Mouse (Mus musculus) liver, embryonic 14.5 days (tissue): Measurements from ENCODE around the gene Hsp90ab1. TPM values are rescaled to one million over a fixed set of nuclear protein-coding genes. Genes with fewer than 3 reads are reported as not detected.

Experiments
- ATAC-seq: fragments of 200-750 bp; cut with Nextera tagmentation; 2 replicates; pipeline ENCODE4 v1.8.0; 2017; ENCODE audit warnings: moderate number of reproducible peaks, mild to moderate bottlenecking, moderate library complexity; ENCODE audit not compliant: insufficient read depth
- DNase-seq, 3 experiments: peaks; one replicate each; pipeline ENCODE4 v3.0.0-alpha.2; 2012 to 2013; ENCODE audit warnings: low read depth in 3 of 3, low spot score in 3 of 3
- H3K27ac ChIP-seq: fragments of 300-500 bp; sonication (generic); 2 replicates; pipeline ENCODE4 v1.5.1; 2014; ENCODE audit warnings: moderate library complexity, mild to moderate bottlenecking, control low read depth, inconsistent platforms
- H3K27me3 ChIP-seq: fragments of 300-500 bp; sonication (generic); 2 replicates; pipeline ENCODE4 v1.6.1; 2014; ENCODE audit warnings: mild to moderate bottlenecking, low read length, moderate library complexity; ENCODE audit not compliant: control insufficient read depth, insufficient read depth
- H3K36me3 ChIP-seq: fragments of 300-500 bp; sonication (generic); replicated peaks from 2 replicates; pipeline ENCODE4 v1.6.1; 2014; ENCODE audit warnings: low read depth; ENCODE audit not compliant: control insufficient read depth, insufficient read depth
- H3K4me1 ChIP-seq, 2 experiments: fragments of 200-500 bp in 1 of 2; fragments of 300-500 bp in 1 of 2; sonication (generic) in 1 of 2; replicated peaks; 2 replicates each; pipeline ENCODE4 v1.6.1; 2012 to 2014; ENCODE audit warnings: antibody characterized with exemption in 1 of 2, inconsistent platforms in 1 of 2, low read length in 1 of 2; ENCODE audit not compliant: control insufficient read depth in 2 of 2, insufficient read depth in 2 of 2
- H3K4me2 ChIP-seq: fragments of 300-500 bp; sonication (generic); 2 replicates; pipeline ENCODE4 v1.6.1; 2014; ENCODE audit warnings: low read depth, mild to moderate bottlenecking, control low read depth, moderate library complexity
- H3K4me3 ChIP-seq, 2 experiments: fragments of 200-500 bp in 1 of 2; fragments of 300-500 bp in 1 of 2; sonication (generic) in 1 of 2; 2 replicates each; pipeline ENCODE4 v1.5.1; 2012 to 2014; ENCODE audit warnings: low read depth in 2 of 2, low read length in 2 of 2, mild to moderate bottlenecking in 2 of 2, control low read depth in 1 of 2, inconsistent platforms in 1 of 2, moderate library complexity in 1 of 2; ENCODE audit not compliant: insufficient read depth in 1 of 2
- H3K9ac ChIP-seq: fragments of 300-500 bp; sonication (generic); replicated peaks from 2 replicates; pipeline ENCODE4 v1.6.1; 2014; ENCODE audit warnings: mild to moderate bottlenecking, control low read depth, moderate library complexity
- H3K9me3 ChIP-seq: fragments of 300-500 bp; sonication (generic); 2 replicates; pipeline ENCODE4 v1.6.1; 2016; ENCODE audit warnings: low read length, mixed read lengths; ENCODE audit not compliant: control insufficient read depth
- CTCF ChIP-seq: IDR thresholded peaks from 2 replicates; pipeline ENCODE4 v1.5.1; 2016; ENCODE audit warnings: antibody characterized with exemption, low read depth, control low read depth
- EP300 ChIP-seq: IDR thresholded peaks from 2 replicates; pipeline ENCODE4 v1.6.1; 2016; ENCODE audit warnings: antibody characterized with exemption, low read depth
- WGBS: fragments of 180-500 bp; shearing (Covaris S2); extraction: QIAGEN DNeasy Blood & Tissue Kit; methylation state at CpG from one replicate; pipeline ENCODE4 v1.1.7; 2014; ENCODE audit not compliant: insufficient replicate concordance; 5-methylcytosine and 5-hydroxymethylcytosine counted together
- polyA plus RNA-seq, 2 experiments: library from polyadenylated mRNA; depleted of rRNA in 1 of 2; stranded (reverse) in 1 of 2; unstranded in 1 of 2; fragments of >200 nt; fragmentation: Nextera tagmentation in 1 of 2; extraction: Ambion mirVana in 1 of 2; gene quantifications; 2 replicates each; pipeline versions ENCODE4 v1.2.1 to v1.2.3; 2012 to 2014

The Hsp90ab1 gene
- polyA plus RNA-seq, 2 experiments = 369 to 531 TPM

GRCm38 (mm10) chr17:45573780-45574123 lies 681 bp upstream of the Hsp90ab1 start:
- Histone ChIP-seq H3K27ac (peak overlapping the region; percentile 85), H3K4me1 (peaks cover 4 to 8% of the 10 kb centered on the region in 2 experiments), H3K4me3 (peak overlapping the region; percentile 80 to 100), H3K9ac (peak overlapping the region; percentile 97), H3K36me3 (peaks cover 32% of the 10 kb centered on the region), H3K4me2 (peak overlapping the region; percentile 100), H3K9me3 (no peaks in the 10 kb centered on the region), H3K27me3 (no peaks in the 10 kb centered on the region)
- ATAC-seq (peak; percentile 74), DNase-seq (peak; percentile 80 to 84 (median 82))
- WGBS = under 1% methylated on average over 18 of the region's 18 CpGs
- TF ChIP-seq EP300 (no peak; the same call in 1 of the 2 replicates), CTCF (0 out of 2 replicates have a peak, but pooled peaks have one; percentile 22)

- DNase-seq (peak in 1 of 3 experiments; percentile 62), ATAC-seq (peak; percentile 56)
- Histone ChIP-seq H3K27me3 (no peaks in the 10 kb centered on the region), H3K4me1 (peaks cover 4 to 8% of the 10 kb centered on the region in 2 experiments), H3K4me2 (peak overlapping the region; percentile 100), H3K27ac (peak overlapping the region; percentile 92), H3K9me3 (no peaks in the 10 kb centered on the region), H3K4me3 (peak overlapping the region; percentile 80 to 100), H3K36me3 (peaks cover 46% of the 10 kb centered on the region), H3K9ac (peak overlapping the region; percentile 97)
- TF ChIP-seq CTCF (no peak), EP300 (no peak)
- WGBS = under 1% methylated on average over 56 of the region's 57 CpGs
Observed at GRCm38 (mm10) chr17:45572103-45573086, 676 bp downstream of the Hsp90ab1 start.

GRCm38 (mm10) chr17:45569999-45570398 lies 3.1 kb downstream of the Hsp90ab1 start:
- no peak for DNase-seq
- H3K36me3 ChIP-seq = peaks cover 50% of the 10 kb centered on the region
- ATAC-seq = no peak
- H3K9ac ChIP-seq = no peak overlapping the region
- no peaks in the 10 kb centered on the region for H3K9me3 ChIP-seq
- no peak for TF ChIP-seq EP300
- no peak for TF ChIP-seq CTCF
- H3K27me3 ChIP-seq = no peaks in the 10 kb centered on the region
- H3K27ac ChIP-seq = no peak overlapping the region
- no peak overlapping the region for H3K4me2 ChIP-seq
- 78% methylated on average over 4 of the region's 4 CpGs for WGBS
- H3K4me1 ChIP-seq = peaks cover 6 to 7% of the 10 kb centered on the region in 2 experiments
- no peak overlapping the region for H3K4me3 ChIP-seq

- no peak overlapping the region for H3K4me3 ChIP-seq
Observed at GRCm38 (mm10) chr17:45568990-45569389, 4.1 kb downstream of the Hsp90ab1 start.

GRCm38 (mm10) chr17:45567162-45567601 lies 5.9 kb downstream of the Hsp90ab1 start:
- no peak for DNase-seq
- Histone ChIP-seq H3K4me1 (peaks cover 3 to 4% of the 10 kb centered on the region in 2 experiments; a peak in 3 of 4 replicates), H3K27ac (no peak overlapping the region), H3K9ac (no peak overlapping the region), H3K9me3 (no peaks in the 10 kb centered on the region), H3K4me3 (no peak overlapping the region), H3K27me3 (no peaks in the 10 kb centered on the region), H3K36me3 (peaks cover 50% of the 10 kb centered on the region), H3K4me2 (no peak overlapping the region)
- ATAC-seq = peak; percentile 17; the same call in 1 of the 2 replicates
- TF ChIP-seq EP300 (no peak), CTCF (no peak)
- WGBS = 34% methylated on average over 4 of the region's 4 CpGs

More at GRCm38 (mm10) chr17:45568990-45569389, 4.1 kb downstream of the Hsp90ab1 start:
- Histone ChIP-seq H3K4me2 (no peak overlapping the region), H3K27ac (no peak overlapping the region), H3K9me3 (no peaks in the 10 kb centered on the region), H3K4me1 (peaks cover 3 to 4% of the 10 kb centered on the region in 2 experiments; a peak in 3 of 4 replicates), H3K27me3 (no peaks in the 10 kb centered on the region), H3K36me3 (peaks cover 50% of the 10 kb centered on the region), H3K9ac (no peak overlapping the region)
- WGBS = 83% methylated on average over 12 of the region's 12 CpGs
- ATAC-seq = no peak
- DNase-seq = no peak
- TF ChIP-seq CTCF = no peak
